Mouse (Mus musculus) thymus, postnatal 4 days (tissue): Measurements from ENCODE around the gene Tmem88.

Experiments used
- DNase-seq: peaks from one replicate; pipeline ENCODE4 v3.0.0; 2021

Gene Tmem88

DNA sequence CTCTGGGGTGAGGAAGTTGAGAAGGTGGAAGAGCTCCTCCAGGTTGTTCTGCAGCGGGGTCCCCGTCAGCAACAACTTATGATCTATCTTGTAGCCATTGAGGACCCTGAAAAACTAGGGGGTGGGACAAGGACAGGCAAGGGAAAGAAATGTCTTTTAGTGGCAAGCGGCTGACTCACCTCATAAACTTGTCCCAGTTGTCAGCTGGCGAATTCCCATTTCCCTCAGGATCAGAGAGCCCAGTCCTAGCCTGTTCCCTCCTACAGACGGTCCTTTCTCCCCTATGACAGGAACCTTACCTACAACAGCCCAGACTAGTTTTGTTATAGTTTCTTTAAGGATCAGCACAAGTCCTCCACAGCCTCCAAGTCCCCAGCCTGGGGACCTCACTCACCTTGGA is 41.5 kb downstream of the Tmem88 start:
- DNase-seq, result no peak
